ENCODE assay signal across 9 mouse cellular contexts in genomic region chr17:65252160-65252559, GRCm38 (mm10).
DNase-seq lines count a peak whose midpoint lies in the region; ATAC-seq and TF ChIP-seq lines count a peak whose summit lies in the region.
"Had no signal": no experiment of that assay in that cellular context is flagged by ENCODE, and none has a peak within 500 bp of the region (broad histone marks: within the 10 kb centered on the region; RNA-seq: fewer than 3 reads in every experiment).

No protein-coding gene starts in this region.

- intact Hi-C loops in left cerebral cortex, postnatal 25 days (cut with DNase I), result loop anchor here (5.0 kb wide), 2 partner anchors 120 to 650 kb away; partner anchors contain the start of gene Man2a1
- intact Hi-C loops in heart, postnatal 14 days (cut with DNase I), result loop anchor here (1.0 to 10.0 kb wide), 2 partner anchors 181 to 757 kb away; no protein-coding TSS in a partner anchor

- no peak overlapping the region for H3K9ac ChIP-seq in forebrain, postnatal 0 days
- H3K9ac ChIP-seq in forebrain, embryonic 13.5 days, result no peak overlapping the region
- H3K9ac ChIP-seq: liver, embryonic 13.5 days had no signal

- peak; percentile 56 for TF ChIP-seq CTCF in forebrain, postnatal 0 days (IDR thresholded peaks at IDR 0.05; ENCODE audit: low read depth)
- no peak for TF ChIP-seq CTCF in thymus, adult 2 months (IDR thresholded peaks at IDR 0.05; ENCODE audit: borderline replicate concordance, control insufficient read depth, extremely low read depth, insufficient read depth, low read length, poor library complexity)

- no peak for ATAC-seq in forebrain, postnatal 0 days
- ATAC-seq in forebrain, embryonic 13.5 days, result no peak

- H3K9me3 ChIP-seq in forebrain, postnatal 0 days (ENCODE audit: low read length), result peaks cover 3% of the 10 kb centered on the region; the same call in 1 of the 2 replicates
- no peaks in the 10 kb centered on the region for H3K9me3 ChIP-seq in forebrain, embryonic 13.5 days (replicated peaks)
- H3K9me3 ChIP-seq: liver, embryonic 13.5 days had no signal

- DNase-seq in forebrain, postnatal 0 days, result peak; percentile 25
- peak; percentile 3 to 22 for DNase-seq in left cerebral cortex, postnatal 25 days (ENCODE audit: low spot score in 2 of 2)
- DNase-seq in left cerebral cortex, adult 8-10 months (ENCODE audit: low spot score in 2 of 2), result no peak
- peak; percentile 46 for DNase-seq in MN1 (ENCODE audit: low spot score)
- DNase-seq in heart, postnatal 14 days, result peak; percentile 44 to 49
- no peak for DNase-seq in thymus, postnatal 36 days
- no peak for DNase-seq in thymus, adult 2 months
- DNase-seq: liver, embryonic 13.5 days had no signal

- H3K27me3 ChIP-seq in forebrain, postnatal 0 days (ENCODE audit: insufficient read depth, low read length), result no peaks in the 10 kb centered on the region
- H3K27me3 ChIP-seq in forebrain, embryonic 13.5 days, result no peaks in the 10 kb centered on the region
- H3K27me3 ChIP-seq in thymus, adult 2 months (ENCODE audit: control insufficient read depth, insufficient read depth, low read length), result no peaks in the 10 kb centered on the region
- H3K27me3 ChIP-seq: liver, embryonic 13.5 days had no signal

- H3K4me3 ChIP-seq in forebrain, postnatal 0 days (ENCODE audit: low read depth, low read length), result no peak overlapping the region
- no peak overlapping the region for H3K4me3 ChIP-seq in forebrain, embryonic 13.5 days
- no peak overlapping the region for H3K4me3 ChIP-seq in thymus, adult 2 months (ENCODE audit: control insufficient read depth, insufficient read depth, low read length)
- H3K4me3 ChIP-seq: liver, embryonic 13.5 days had no signal

- 65% methylated on average over 2 of the region's 2 CpGs for WGBS in forebrain, postnatal 0 days
- WGBS in forebrain, embryonic 13.5 days, result 70% methylated on average over 2 of the region's 2 CpGs
- 79% methylated on average over 2 of the region's 2 CpGs for WGBS in thymus, adult 2 months

- no peaks in the 10 kb centered on the region for H3K36me3 ChIP-seq in forebrain, postnatal 0 days (ENCODE audit: insufficient read depth)
- H3K36me3 ChIP-seq in forebrain, embryonic 13.5 days (ENCODE audit: poor library complexity, severe bottlenecking), result no peaks in the 10 kb centered on the region
- no peaks in the 10 kb centered on the region for H3K36me3 ChIP-seq in thymus, adult 2 months (ENCODE audit: control insufficient read depth, insufficient read depth, low read length)
- H3K36me3 ChIP-seq: liver, embryonic 13.5 days had no signal

- no peak overlapping the region for H3K27ac ChIP-seq in forebrain, postnatal 0 days (ENCODE audit: low read depth, low read length)
- no peak overlapping the region for H3K27ac ChIP-seq in forebrain, embryonic 13.5 days
- no peak overlapping the region for H3K27ac ChIP-seq in thymus, adult 2 months (ENCODE audit: control insufficient read depth, insufficient read depth, low read length)
- H3K27ac ChIP-seq: liver, embryonic 13.5 days had no signal

- TF ChIP-seq POLR2A in thymus, adult 2 months (IDR thresholded peaks at IDR 0.05; ENCODE audit: control insufficient read depth, extremely low read depth, insufficient read depth, low read length, poor library complexity), result no peak

- no peak overlapping the region for H3K4me2 ChIP-seq in forebrain, postnatal 0 days (ENCODE audit: low read depth)
- no peak overlapping the region for H3K4me2 ChIP-seq in forebrain, embryonic 13.5 days
- H3K4me2 ChIP-seq: liver, embryonic 13.5 days had no signal

- H3K4me1 ChIP-seq in forebrain, postnatal 0 days (ENCODE audit: insufficient read depth), result no peaks in the 10 kb centered on the region
- no peaks in the 10 kb centered on the region for H3K4me1 ChIP-seq in forebrain, embryonic 13.5 days
- H3K4me1 ChIP-seq in thymus, adult 2 months (replicated peaks; ENCODE audit: control insufficient read depth, insufficient read depth, low read length), result no peaks in the 10 kb centered on the region
- H3K4me1 ChIP-seq: liver, embryonic 13.5 days had no signal

Comparison
In these comparisons a context has a peak if more than half of its experiments do, and no peak if none do; other contexts are left out.
1. DNase-seq: peak in forebrain, postnatal 0 days (single experiment), left cerebral cortex, postnatal 25 days (2 of 2), MN1 (single experiment) and heart, postnatal 14 days (2 of 2); none in left cerebral cortex, adult 8-10 months (0 of 2), thymus, postnatal 36 days (0 of 2) and thymus, adult 2 months (single experiment).